In the genomic region with DNA sequence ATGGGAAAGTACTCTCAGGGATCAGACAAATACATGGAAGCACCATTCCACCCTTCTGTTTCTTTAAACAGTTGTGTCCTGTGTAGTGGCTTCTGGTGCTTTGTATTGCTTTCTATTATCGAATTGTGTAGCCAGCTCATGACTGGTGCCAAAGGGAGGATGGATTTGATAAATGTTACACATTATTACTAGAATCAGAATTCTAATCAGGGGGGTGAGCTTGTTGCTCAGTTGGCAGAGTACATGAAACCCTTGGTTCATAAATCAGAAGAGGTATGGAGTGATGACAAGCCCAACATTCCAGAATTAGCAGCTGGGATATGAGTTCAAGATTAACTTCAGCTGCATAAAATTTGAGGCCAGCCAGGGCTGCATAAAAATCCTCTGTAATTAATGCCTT, we compare ENCODE assay signal across 28 mouse cellular contexts. TPM values are rescaled to one million over a fixed set of nuclear protein-coding genes. Genes with fewer than 3 reads are reported as not detected.
"Had no signal": no experiment of that assay in that cellular context is flagged by ENCODE, and none has a peak within 500 bp of the region (broad histone marks: within the 10 kb centered on the region; RNA-seq: fewer than 3 reads in every experiment).

No protein-coding gene starts in this region.

- H3K4me2 ChIP-seq: embryonic facial prominence, embryonic 12.5 days; embryonic facial prominence, embryonic 13.5 days; embryonic facial prominence, embryonic 15.5 days; forebrain, embryonic 12.5 days; forebrain, embryonic 13.5 days; forebrain, embryonic 15.5 days had no signal

- H3K27me3 ChIP-seq: embryonic facial prominence, embryonic 12.5 days; embryonic facial prominence, embryonic 13.5 days; embryonic facial prominence, embryonic 15.5 days; forebrain, embryonic 12.5 days; forebrain, embryonic 13.5 days; forebrain, embryonic 15.5 days had no signal

- H3K36me3 ChIP-seq: embryonic facial prominence, embryonic 10.5 days; embryonic facial prominence, embryonic 12.5 days; embryonic facial prominence, embryonic 13.5 days; embryonic facial prominence, embryonic 15.5 days; forebrain, embryonic 10.5 days; forebrain, embryonic 12.5 days; forebrain, embryonic 15.5 days had no signal

- H3K9me3 ChIP-seq: embryonic facial prominence, embryonic 10.5 days; embryonic facial prominence, embryonic 12.5 days; embryonic facial prominence, embryonic 13.5 days; embryonic facial prominence, embryonic 15.5 days; forebrain, embryonic 10.5 days; forebrain, embryonic 12.5 days; forebrain, embryonic 13.5 days; forebrain, embryonic 15.5 days had no signal

- H3K4me1 ChIP-seq: embryonic facial prominence, embryonic 10.5 days; embryonic facial prominence, embryonic 12.5 days; embryonic facial prominence, embryonic 13.5 days; embryonic facial prominence, embryonic 15.5 days; forebrain, embryonic 10.5 days; forebrain, embryonic 12.5 days; forebrain, embryonic 13.5 days; forebrain, embryonic 15.5 days had no signal

- ATAC-seq: forebrain, embryonic 13.5 days; forebrain, embryonic 14.5 days; forebrain, embryonic 15.5 days; forebrain, embryonic 16.5 days; forebrain, postnatal 0 days had no signal

- DNase-seq: cerebellum, adult 9-11 months; cerebellum, postnatal 10 days; cerebellum, postnatal 14 days; cerebellum, postnatal 25 days; cerebellum, postnatal 36 days; embryo, embryonic 11 days; forebrain, postnatal 0 days; gastrocnemius, adult 2 months; gastrocnemius, postnatal 10 days; gastrocnemius, postnatal 14 days; gastrocnemius, postnatal 25 days; gastrocnemius, postnatal 36 days; heart, adult 11 months; heart, adult 18-20 months; heart, adult 2 months had no signal

- H3K9ac ChIP-seq: embryonic facial prominence, embryonic 12.5 days; embryonic facial prominence, embryonic 13.5 days; embryonic facial prominence, embryonic 15.5 days; forebrain, embryonic 12.5 days; forebrain, embryonic 13.5 days; forebrain, embryonic 15.5 days; forebrain, postnatal 0 days had no signal

- H3K4me3 ChIP-seq: embryonic facial prominence, embryonic 10.5 days; embryonic facial prominence, embryonic 12.5 days; embryonic facial prominence, embryonic 13.5 days; embryonic facial prominence, embryonic 15.5 days; erythroblast, embryonic 14.5 days; forebrain, embryonic 10.5 days; forebrain, embryonic 12.5 days; forebrain, embryonic 13.5 days; forebrain, embryonic 15.5 days; gastrocnemius, adult 2 months; heart, adult 2 months had no signal

- H3K27ac ChIP-seq: embryonic facial prominence, embryonic 10.5 days; embryonic facial prominence, embryonic 12.5 days; embryonic facial prominence, embryonic 13.5 days; embryonic facial prominence, embryonic 15.5 days; forebrain, embryonic 10.5 days; forebrain, embryonic 12.5 days; forebrain, embryonic 13.5 days; forebrain, embryonic 15.5 days; gastrocnemius, adult 2 months; heart, adult 2 months had no signal

RNA-seq across cellular contexts. Expression of gene Lama2, which starts 44.8 kb away (rescaled TPM):
- total RNA-seq: common myeloid progenitor, adult 5-6 weeks; granulocyte monocyte progenitor cell, adult 5-6 weeks had no signal
- polyA plus RNA-seq: erythroblast, embryonic 14.5 days had no signal
